Mouse (Mus musculus): Measurements from ENCODE around the gene Pnkp.
A peak's percentile ranks its signal among the peaks of the same experiment; 100 is the strongest.

Pnkp gene

GRCm38 (mm10) chr7:44853065-44853464, 3.9 kb upstream of the Pnkp start:
- no peak for DNase-seq (ENCODE audit: low spot score in 2 of 2)

- no peak for DNase-seq (ENCODE audit: low spot score in 2 of 2)
These were observed 3.2 kb upstream of the Pnkp start for GRCm38 (mm10) chr7:44853596-44854355.

- peak; percentile 84 for DNase-seq (ENCODE audit: low spot score in 2 of 2)
These were observed 2.4 kb upstream of the Pnkp start for GRCm38 (mm10) chr7:44854356-44855031.

- DNase-seq (ENCODE audit: low spot score in 2 of 2) = no peak
These were observed 1.9 kb upstream of the Pnkp start for GRCm38 (mm10) chr7:44855036-44855435.

GRCm38 (mm10) chr7:44856265-44856916, 548 bp upstream of the Pnkp start:
- DNase-seq (ENCODE audit: low spot score in 2 of 2) = no peak

- DNase-seq (ENCODE audit: low spot score in 2 of 2) = no peak
These were observed 966 bp downstream of the Pnkp start for GRCm38 (mm10) chr7:44857905-44858304.

- DNase-seq (ENCODE audit: low spot score in 2 of 2) = no peak
These were observed 3.0 kb downstream of the Pnkp start for GRCm38 (mm10) chr7:44859896-44860295.

GRCm38 (mm10) chr7:44860576-44861428, 3.9 kb downstream of the Pnkp start:
- DNase-seq (ENCODE audit: low spot score in 2 of 2) = no peak

- no peak for DNase-seq (ENCODE audit: low spot score in 2 of 2)
These were observed 4.5 kb downstream of the Pnkp start for GRCm38 (mm10) chr7:44861429-44861816.

- no peak for DNase-seq (ENCODE audit: low spot score in 2 of 2)
These were observed 5.5 kb downstream of the Pnkp start for GRCm38 (mm10) chr7:44862434-44862833.

- no peak for DNase-seq (ENCODE audit: low spot score in 2 of 2)
These were observed 6.3 kb downstream of the Pnkp start for GRCm38 (mm10) chr7:44863210-44863609.

GRCm38 (mm10) chr7:44863982-44864494, 7.1 kb downstream of the Pnkp start:
- no peak for DNase-seq (ENCODE audit: low spot score in 2 of 2)

- DNase-seq (ENCODE audit: low spot score in 2 of 2) = no peak
These were observed 7.9 kb downstream of the Pnkp start for GRCm38 (mm10) chr7:44864595-44865542.

GRCm38 (mm10) chr7:44866276-44867009, 9.5 kb downstream of the Pnkp start:
- DNase-seq (ENCODE audit: low spot score in 2 of 2) = peak in 1 of 2 experiments; percentile 51

GRCm38 (mm10) chr7:44867010-44867702, 10.2 kb downstream of the Pnkp start:
- DNase-seq (ENCODE audit: low spot score in 2 of 2) = no peak

GRCm38 (mm10) chr7:44867802-44868201, 10.9 kb downstream of the Pnkp start:
- DNase-seq (ENCODE audit: low spot score in 2 of 2) = no peak

GRCm38 (mm10) chr7:44868465-44868864, 11.5 kb downstream of the Pnkp start:
- no peak for DNase-seq (ENCODE audit: low spot score in 2 of 2)

GRCm38 (mm10) chr7:44868919-44869696, 12.2 kb downstream of the Pnkp start:
- peak; percentile 65 to 72 for DNase-seq (ENCODE audit: low spot score in 2 of 2)

All from urinary bladder, adult 18-20 months (tissue).